Mouse (Mus musculus): ENCODE data around the gene Loxl3. TPM values are rescaled to one million over a fixed set of nuclear protein-coding genes. Genes with fewer than 3 reads are reported as not detected.

Gene Loxl3
- polyA plus RNA-seq, 1 experiment, result 14.4 TPM

- no peak for TF ChIP-seq MYOD1 (IDR thresholded peaks at IDR 0.05; ENCODE audit: control insufficient read depth in 1 of 3, insufficient read length in 2 of 3, low read depth in 2 of 3)
- TF ChIP-seq E2F4 (IDR thresholded peaks at IDR 0.05; ENCODE audit: insufficient read depth), result no peak
- TF ChIP-seq CEBPB (IDR thresholded peaks at IDR 0.05; ENCODE audit: insufficient read depth, poor library complexity, severe bottlenecking), result no peak
- TF ChIP-seq POLR2A (IDR thresholded peaks at IDR 0.05; ENCODE audit: insufficient read length, low read depth), result no peak
- TF ChIP-seq MAX (IDR thresholded peaks at IDR 0.05; ENCODE audit: low read depth), result no peak
- TF ChIP-seq POLR2AphosphoS2 (IDR thresholded peaks at IDR 0.05; ENCODE audit: insufficient read length, low read depth), result no peak
- TF ChIP-seq TCF3 (IDR thresholded peaks at IDR 0.05; ENCODE audit: insufficient read length, low read depth), result no peak
- no peak for TF ChIP-seq MYOG (IDR thresholded peaks at IDR 0.05; ENCODE audit: control insufficient read depth in 1 of 3, insufficient read depth in 1 of 3, insufficient read length in 2 of 3, low read depth in 2 of 3)
- no peak for TF ChIP-seq USF1 (IDR thresholded peaks at IDR 0.05; ENCODE audit: low read depth)
- TF ChIP-seq REST (IDR thresholded peaks at IDR 0.05; ENCODE audit: insufficient read depth, insufficient read length), result no peak
- TF ChIP-seq TCF12 (IDR thresholded peaks at IDR 0.05; ENCODE audit: insufficient read depth, poor library complexity, severe bottlenecking), result no peak
- no peak for TF ChIP-seq SRF (IDR thresholded peaks at IDR 0.05; ENCODE audit: control insufficient read depth, insufficient read length, low read depth)
These were observed 586 bp downstream of the Loxl3 start for GRCm38 (mm10) chr6:83034463-83035055.

DNA sequence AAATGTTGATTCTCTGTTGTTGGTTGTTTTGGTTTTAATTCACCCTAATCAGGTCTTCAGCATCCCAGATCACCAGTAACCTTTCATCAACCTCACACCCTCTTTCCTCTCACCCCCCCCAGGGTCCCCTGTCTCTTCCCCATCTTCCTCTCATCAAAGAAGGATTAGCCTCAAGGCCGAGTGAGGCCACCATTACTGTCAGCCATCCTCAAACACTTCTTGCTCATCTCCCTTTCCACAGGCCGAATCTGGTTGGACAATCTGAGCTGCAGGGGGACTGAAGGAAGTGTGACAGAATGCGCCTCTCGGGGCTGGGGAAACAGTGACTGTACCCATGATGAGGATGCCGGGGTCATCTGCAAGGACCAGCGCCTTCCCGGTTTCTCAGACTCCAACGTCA, 3.2 kb downstream of the Loxl3 start:
- Histone ChIP-seq H3K4me3 (no peak overlapping the region), H3K4me2 (ENCODE audit: low read depth) (no peak overlapping the region), H3ac (ENCODE audit: control insufficient read depth, insufficient read length) (no peak overlapping the region), H3K36me3 (ENCODE audit: control insufficient read depth, insufficient read depth) (no peaks in the 10 kb centered on the region), H3K27me3 (ENCODE audit: control insufficient read depth, insufficient read depth, insufficient read length) (no peaks in the 10 kb centered on the region), H3K79me2 (ENCODE audit: control insufficient read depth, insufficient read depth) (peaks cover 19% of the 10 kb centered on the region)
- TF ChIP-seq CEBPB (IDR thresholded peaks at IDR 0.05; ENCODE audit: insufficient read depth, poor library complexity, severe bottlenecking) (no peak), TCF3 (IDR thresholded peaks at IDR 0.05; ENCODE audit: insufficient read length, low read depth) (no peak), USF1 (IDR thresholded peaks at IDR 0.05; ENCODE audit: low read depth) (no peak), MYOD1 (IDR thresholded peaks at IDR 0.05; ENCODE audit: control insufficient read depth in 1 of 3, insufficient read length in 2 of 3, low read depth in 2 of 3) (no peak), TCF12 (IDR thresholded peaks at IDR 0.05; ENCODE audit: insufficient read depth, poor library complexity, severe bottlenecking) (no peak), POLR2A (IDR thresholded peaks at IDR 0.05; ENCODE audit: insufficient read length, low read depth) (no peak), E2F4 (IDR thresholded peaks at IDR 0.05; ENCODE audit: insufficient read depth) (no peak), POLR2AphosphoS2 (IDR thresholded peaks at IDR 0.05; ENCODE audit: insufficient read length, low read depth) (no peak), SRF (IDR thresholded peaks at IDR 0.05; ENCODE audit: control insufficient read depth, insufficient read length, low read depth) (no peak), REST (IDR thresholded peaks at IDR 0.05; ENCODE audit: insufficient read depth, insufficient read length) (no peak)

More at GRCm38 (mm10) chr6:83034463-83035055, 586 bp downstream of the Loxl3 start:
- peak overlapping the region; percentile 97 for H3K4me2 ChIP-seq (ENCODE audit: low read depth)
- peak overlapping the region; percentile 68 for H3ac ChIP-seq (ENCODE audit: control insufficient read depth, insufficient read length)
- no peaks in the 10 kb centered on the region for H3K27me3 ChIP-seq (ENCODE audit: control insufficient read depth, insufficient read depth, insufficient read length)
- peaks cover 29% of the 10 kb centered on the region for H3K79me2 ChIP-seq (ENCODE audit: control insufficient read depth, insufficient read depth)
- H3K36me3 ChIP-seq (ENCODE audit: control insufficient read depth, insufficient read depth), result no peaks in the 10 kb centered on the region
- H3K4me3 ChIP-seq, result peak overlapping the region; percentile 98

GRCm38 (mm10) chr6:83038496-83039012, 4.6 kb downstream of the Loxl3 start:
- Histone ChIP-seq H3K27me3 (ENCODE audit: control insufficient read depth, insufficient read depth, insufficient read length) (no peaks in the 10 kb centered on the region), H3ac (ENCODE audit: control insufficient read depth, insufficient read length) (no peak overlapping the region), H3K79me2 (ENCODE audit: control insufficient read depth, insufficient read depth) (peaks cover 9% of the 10 kb centered on the region), H3K4me2 (ENCODE audit: low read depth) (no peak overlapping the region), H3K4me3 (no peak overlapping the region), H3K36me3 (ENCODE audit: control insufficient read depth, insufficient read depth) (no peaks in the 10 kb centered on the region)
- no peak for TF ChIP-seq MYOG (IDR thresholded peaks at IDR 0.05; ENCODE audit: control insufficient read depth in 1 of 3, insufficient read depth in 1 of 3, insufficient read length in 2 of 3, low read depth in 2 of 3)
- no peak for TF ChIP-seq MYOD1 (IDR thresholded peaks at IDR 0.05; ENCODE audit: control insufficient read depth in 1 of 3, insufficient read length in 2 of 3, low read depth in 2 of 3)
- no peak for TF ChIP-seq REST (IDR thresholded peaks at IDR 0.05; ENCODE audit: insufficient read depth, insufficient read length)
- TF ChIP-seq MAX (IDR thresholded peaks at IDR 0.05; ENCODE audit: low read depth), result no peak
- TF ChIP-seq CEBPB (IDR thresholded peaks at IDR 0.05; ENCODE audit: insufficient read depth, poor library complexity, severe bottlenecking), result no peak
- no peak for TF ChIP-seq POLR2AphosphoS2 (IDR thresholded peaks at IDR 0.05; ENCODE audit: insufficient read length, low read depth)
- no peak for TF ChIP-seq SRF (IDR thresholded peaks at IDR 0.05; ENCODE audit: control insufficient read depth, insufficient read length, low read depth)
- TF ChIP-seq TCF3 (IDR thresholded peaks at IDR 0.05; ENCODE audit: insufficient read length, low read depth), result no peak
- TF ChIP-seq USF1 (IDR thresholded peaks at IDR 0.05; ENCODE audit: low read depth), result no peak
- no peak for TF ChIP-seq E2F4 (IDR thresholded peaks at IDR 0.05; ENCODE audit: insufficient read depth)
- no peak for TF ChIP-seq TCF12 (IDR thresholded peaks at IDR 0.05; ENCODE audit: insufficient read depth, poor library complexity, severe bottlenecking)
- no peak for TF ChIP-seq POLR2A (IDR thresholded peaks at IDR 0.05; ENCODE audit: insufficient read length, low read depth)

DNA sequence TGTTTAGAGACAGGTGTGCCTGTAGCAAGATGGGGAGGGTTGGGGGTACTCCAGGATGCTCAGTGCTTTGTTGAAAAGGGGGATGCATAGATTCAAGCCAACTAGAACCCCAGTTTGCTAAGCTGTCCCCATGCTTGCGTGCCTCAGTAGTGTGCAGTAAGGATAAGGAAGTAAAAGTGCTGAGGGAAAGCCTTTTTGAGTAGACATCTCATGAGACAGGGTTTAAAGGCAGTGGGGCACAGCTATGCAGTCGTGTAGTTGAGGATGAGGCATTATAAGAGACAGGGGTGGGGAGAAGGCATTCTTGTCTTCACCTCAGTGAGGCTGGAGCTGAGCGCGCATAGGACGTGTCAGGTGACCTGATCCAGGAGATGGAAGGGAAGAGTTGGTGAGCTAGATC, 6.6 kb downstream of the Loxl3 start:
- H3K36me3 ChIP-seq (ENCODE audit: control insufficient read depth, insufficient read depth), result no peaks in the 10 kb centered on the region
- H3K79me2 ChIP-seq (ENCODE audit: control insufficient read depth, insufficient read depth), result no peaks in the 10 kb centered on the region
- H3K4me2 ChIP-seq (ENCODE audit: low read depth), result no peak overlapping the region
- no peak overlapping the region for H3K4me3 ChIP-seq
- no peak for TF ChIP-seq POLR2A (IDR thresholded peaks at IDR 0.05; ENCODE audit: insufficient read length, low read depth)
- TF ChIP-seq TCF3 (IDR thresholded peaks at IDR 0.05; ENCODE audit: insufficient read length, low read depth), result no peak
- TF ChIP-seq USF1 (IDR thresholded peaks at IDR 0.05; ENCODE audit: low read depth), result no peak
- no peak for TF ChIP-seq POLR2AphosphoS2 (IDR thresholded peaks at IDR 0.05; ENCODE audit: insufficient read length, low read depth)
- no peak for TF ChIP-seq MYOD1 (IDR thresholded peaks at IDR 0.05; ENCODE audit: control insufficient read depth in 1 of 3, insufficient read length in 2 of 3, low read depth in 2 of 3)
- no peak for TF ChIP-seq CEBPB (IDR thresholded peaks at IDR 0.05; ENCODE audit: insufficient read depth, poor library complexity, severe bottlenecking)
- TF ChIP-seq E2F4 (IDR thresholded peaks at IDR 0.05; ENCODE audit: insufficient read depth), result no peak
- no peak for TF ChIP-seq TCF12 (IDR thresholded peaks at IDR 0.05; ENCODE audit: insufficient read depth, poor library complexity, severe bottlenecking)
- no peak for TF ChIP-seq REST (IDR thresholded peaks at IDR 0.05; ENCODE audit: insufficient read depth, insufficient read length)
- no peak for TF ChIP-seq SRF (IDR thresholded peaks at IDR 0.05; ENCODE audit: control insufficient read depth, insufficient read length, low read depth)
- no peak for TF ChIP-seq MYOG (IDR thresholded peaks at IDR 0.05; ENCODE audit: control insufficient read depth in 1 of 3, insufficient read depth in 1 of 3, insufficient read length in 2 of 3, low read depth in 2 of 3)
- no peak for TF ChIP-seq MAX (IDR thresholded peaks at IDR 0.05; ENCODE audit: low read depth)
- H3ac ChIP-seq (ENCODE audit: control insufficient read depth, insufficient read length), result no peak overlapping the region
- no peaks in the 10 kb centered on the region for H3K27me3 ChIP-seq (ENCODE audit: control insufficient read depth, insufficient read depth, insufficient read length)

All from myocyte (in vitro differentiated cells).